Mouse (Mus musculus) forebrain, embryonic 14.5 days (tissue): ENCODE results near the gene Olfr1368. TPM values are rescaled to one million over a fixed set of nuclear protein-coding genes. Genes with fewer than 3 reads are reported as not detected.
"Not testable (repeated sequence)": the region's sequence is repeated elsewhere in the genome, so short reads cannot be mapped to it uniquely, and the experiment has no call there.

Source experiments
- ATAC-seq: fragments of 200-750 bp; cut with Nextera tagmentation; 2 replicates; pipeline ENCODE4 v1.8.0; 2017; ENCODE audit warnings: mild to moderate bottlenecking, moderate library complexity
- DNase-seq: peaks from one replicate; pipeline ENCODE4 v3.0.0-alpha.2; 2015; ENCODE audit warnings: low spot score
- H3K27ac ChIP-seq: fragments of 300-500 bp; sonication (generic); 2 replicates; pipeline ENCODE4 v1.5.1; 2014; ENCODE audit warnings: low read depth, mild to moderate bottlenecking, control low read depth, low read length, moderate library complexity
- H3K27me3 ChIP-seq: fragments of 300-500 bp; sonication (generic); replicated peaks from 2 replicates; pipeline ENCODE4 v1.6.1; 2014; ENCODE audit warnings: low read length, control low read depth, mixed read lengths; ENCODE audit not compliant: control insufficient read depth, insufficient read depth
- H3K36me3 ChIP-seq: fragments of 300-500 bp; sonication (generic); 2 replicates; pipeline ENCODE4 v1.6.1; 2014; ENCODE audit warnings: low read length, control low read depth; ENCODE audit not compliant: control insufficient read depth, insufficient read depth
- H3K4me1 ChIP-seq: fragments of 300-500 bp; sonication (generic); 2 replicates; pipeline ENCODE4 v1.6.1; 2014; ENCODE audit warnings: antibody characterized with exemption, low read length, control low read depth; ENCODE audit not compliant: control insufficient read depth, insufficient read depth
- H3K4me2 ChIP-seq: fragments of 300-500 bp; sonication (generic); 2 replicates; pipeline ENCODE4 v1.6.1; 2014; ENCODE audit warnings: mild to moderate bottlenecking, control low read depth, low read length
- H3K4me3 ChIP-seq: fragments of 300-500 bp; sonication (generic); 2 replicates; pipeline ENCODE4 v1.5.1; 2014; ENCODE audit warnings: low read depth, low read length, control low read depth
- H3K9ac ChIP-seq: fragments of 300-500 bp; sonication (generic); 2 replicates; pipeline ENCODE4 v1.6.1; 2014; ENCODE audit warnings: mild to moderate bottlenecking, low read length, control low read depth, moderate library complexity
- H3K9me3 ChIP-seq: fragments of 300-500 bp; sonication (generic); replicated peaks from 2 replicates; pipeline ENCODE4 v1.6.1; 2016; ENCODE audit warnings: low read length, control low read depth, mixed read lengths; ENCODE audit not compliant: control insufficient read depth
- WGBS: fragments of 180-500 bp; shearing (Covaris S2); extraction: QIAGEN DNeasy Blood & Tissue Kit; methylation state at CpG from one replicate; pipeline ENCODE4 v1.1.7; 2014; 5-methylcytosine and 5-hydroxymethylcytosine counted together
- polyA plus RNA-seq: library from polyadenylated mRNA; unstranded; fragments of >200 nt; fragmentation: Nextera tagmentation; extraction: Ambion mirVana; gene quantifications from 2 replicates; pipeline ENCODE4 v1.2.1, GENCODE M21; 2014

Gene Olfr1368
- polyA plus RNA-seq, 1 experiment from 2014 or later, result not detected

GRCm38 (mm10) chr13:21114121-21114520 lies 31.5 kb downstream of the Olfr1368 start:
- 89% methylated on average over 4 of the region's 4 CpGs for WGBS

GRCm38 (mm10) chr13:21111183-21111582 lies 34.5 kb downstream of the Olfr1368 start, which contains the start of gene Olfr1369-ps1:
TSS of gene Olfr1369-ps1 (plus strand) at chr13:21111483.
- H3K9ac ChIP-seq, ATAC-seq, H3K4me1 ChIP-seq, H3K27me3 ChIP-seq, H3K4me3 ChIP-seq, H3K36me3 ChIP-seq, DNase-seq, H3K27ac ChIP-seq, H3K4me2 ChIP-seq, H3K9me3 ChIP-seq: not testable (repeated sequence)
- 60% methylated on average over 3 of the region's 3 CpGs for WGBS

More at GRCm38 (mm10) chr13:21114121-21114520, 31.5 kb downstream of the Olfr1368 start:
- no peak overlapping the region for H3K4me2 ChIP-seq
- H3K9me3 ChIP-seq, result no peaks in the 10 kb centered on the region
- H3K27ac ChIP-seq, result no peak overlapping the region
- H3K4me1 ChIP-seq, result no peaks in the 10 kb centered on the region
- no peak for DNase-seq
- ATAC-seq, result no peak
- H3K9ac ChIP-seq, result no peak overlapping the region
- H3K4me3 ChIP-seq, result no peak overlapping the region
- H3K36me3 ChIP-seq, result no peaks in the 10 kb centered on the region
- no peaks in the 10 kb centered on the region for H3K27me3 ChIP-seq

- H3K27me3 ChIP-seq, result no peaks in the 10 kb centered on the region
- no peak overlapping the region for H3K9ac ChIP-seq
- H3K36me3 ChIP-seq, result no peaks in the 10 kb centered on the region
- H3K4me3 ChIP-seq, result no peak overlapping the region
- H3K9me3 ChIP-seq, result no peaks in the 10 kb centered on the region
- no peaks in the 10 kb centered on the region for H3K4me1 ChIP-seq
- no peak overlapping the region for H3K27ac ChIP-seq
- no peak for ATAC-seq
- no peak overlapping the region for H3K4me2 ChIP-seq
- DNase-seq, result no peak
- 94% methylated on average over 6 of the region's 6 CpGs for WGBS
Measured at GRCm38 (mm10) chr13:21110441-21110840, 35.2 kb downstream of the Olfr1368 start.

- DNase-seq, result no peak
- no peak overlapping the region for H3K9ac ChIP-seq
- ATAC-seq, result no peak
- no peaks in the 10 kb centered on the region for H3K27me3 ChIP-seq
- H3K9me3 ChIP-seq, result no peaks in the 10 kb centered on the region
- no peak overlapping the region for H3K27ac ChIP-seq
- H3K4me3 ChIP-seq, result no peak overlapping the region
- H3K36me3 ChIP-seq, result no peaks in the 10 kb centered on the region
- H3K4me2 ChIP-seq, result no peak overlapping the region
- no peaks in the 10 kb centered on the region for H3K4me1 ChIP-seq
- 97% methylated on average over 3 of the region's 3 CpGs for WGBS
Measured at GRCm38 (mm10) chr13:21109759-21110158, 35.9 kb downstream of the Olfr1368 start.

Other genes starting within 250 kb of the Olfr1368 start
- gene Olfr1370, start 70.9 kb downstream of the Olfr1368 start, polyA plus RNA-seq, result not detected in 2 replicates
- gene Olfr1369-ps1, start 34.4 kb downstream of the Olfr1368 start, polyA plus RNA-seq, result not detected in 2 replicates
- not detected in 2 replicates for gene Olfr263, start 16.2 kb downstream of the Olfr1368 start, polyA plus RNA-seq
- 80.7 and 82.3 TPM in 2 replicates for gene Trim27, start 33.6 kb upstream of the Olfr1368 start, polyA plus RNA-seq
- gene Gpx5, start 146.9 kb upstream of the Olfr1368 start, polyA plus RNA-seq, result not detected in 2 replicates
- not detected in 2 replicates for gene Gpx6, start 166.3 kb upstream of the Olfr1368 start, polyA plus RNA-seq
- not detected in 2 replicates for gene Olfr1367, start 201.0 kb upstream of the Olfr1368 start, polyA plus RNA-seq
- gene Zscan12, start 217.0 kb upstream of the Olfr1368 start, polyA plus RNA-seq, result 14.7 and 15.0 TPM in 2 replicates